8 mouse cellular contexts compared by ENCODE assay signal in genomic region chr10:126972051-126972725, GRCm38 (mm10). TPM values are rescaled to one million over a fixed set of nuclear protein-coding genes. Genes with fewer than 3 reads are reported as not detected.
A peak's percentile ranks its signal among the peaks of the same experiment; 100 is the strongest.
DNase-seq lines count a peak whose midpoint lies in the region; ATAC-seq and TF ChIP-seq lines count a peak whose summit lies in the region.

No protein-coding gene starts in this region.

- H3K9me3 ChIP-seq in intestine, embryonic 16.5 days (ENCODE audit: control insufficient read depth, low read length): no peaks in the 10 kb centered on the region
- H3K9me3 ChIP-seq in liver, postnatal 0 days (ENCODE audit: low read length): no peaks in the 10 kb centered on the region

- H3K36me3 ChIP-seq in intestine, embryonic 16.5 days (ENCODE audit: control insufficient read depth, insufficient read depth, low read length): no peaks in the 10 kb centered on the region
- H3K36me3 ChIP-seq in liver, postnatal 0 days (replicated peaks; ENCODE audit: insufficient read depth, low read length): no peaks in the 10 kb centered on the region

- H3K4me2 ChIP-seq in intestine, embryonic 16.5 days (ENCODE audit: low read depth, low read length): peak overlapping the region; percentile 43
- peak overlapping the region; percentile 13; the same call in 1 of the 2 replicates for H3K4me2 ChIP-seq in liver, postnatal 0 days (ENCODE audit: low read depth, low read length)

- H3K9ac ChIP-seq in intestine, embryonic 16.5 days (ENCODE audit: low read depth, low read length): peak overlapping the region; percentile 51
- H3K9ac ChIP-seq in liver, postnatal 0 days (replicated peaks): no peak overlapping the region

- H3K4me1 ChIP-seq in intestine, embryonic 16.5 days (ENCODE audit: control insufficient read depth, insufficient read depth, low read length): peaks cover 44% of the 10 kb centered on the region
- H3K4me1 ChIP-seq in liver, postnatal 0 days (ENCODE audit: insufficient read depth): peaks cover 11% of the 10 kb centered on the region

- intact Hi-C loops in left cerebral cortex, postnatal 4 days (cut with DNase I): no loop called here
- intact Hi-C loops in left cerebral cortex, postnatal 25 days (cut with DNase I): no loop called here

- WGBS in intestine, embryonic 16.5 days: 10% methylated on average over 13 of the region's 13 CpGs
- WGBS in liver, postnatal 0 days (ENCODE audit: insufficient replicate concordance): 34% methylated on average over 12 of the region's 13 CpGs

- no peaks in the 10 kb centered on the region for H3K27me3 ChIP-seq in intestine, embryonic 16.5 days (replicated peaks; ENCODE audit: control insufficient read depth, insufficient read depth, low read length)
- no peaks in the 10 kb centered on the region for H3K27me3 ChIP-seq in liver, postnatal 0 days (ENCODE audit: insufficient read depth, low read length)

- DNase-seq in adrenal gland, adult 2 months: peak; percentile 76
- no peak for DNase-seq in adrenal gland, postnatal 25 days
- DNase-seq in forelimb bud, embryonic 11.5 days (ENCODE audit: low read depth, low spot score): peak; percentile 85
- peak; percentile 50 for DNase-seq in liver, postnatal 0 days
- peak; percentile 57 for DNase-seq in ovary, postnatal 36 days (ENCODE audit: low spot score)
- no peak for DNase-seq in left cerebral cortex, postnatal 4 days
- DNase-seq in left cerebral cortex, postnatal 25 days (ENCODE audit: low spot score in 2 of 2): no peak

- peak overlapping the region; percentile 71 for H3K27ac ChIP-seq in intestine, embryonic 16.5 days (ENCODE audit: low read length)
- 0 out of 2 replicates have a peak overlapping the region, but pooled peaks have one; percentile 18 for H3K27ac ChIP-seq in liver, postnatal 0 days (ENCODE audit: low read depth)

- no peak overlapping the region; the same call in 1 of the 2 replicates for H3K4me3 ChIP-seq in intestine, embryonic 16.5 days (ENCODE audit: low read length)
- no peak overlapping the region for H3K4me3 ChIP-seq in liver, postnatal 0 days (ENCODE audit: low read depth, low read length)

- ATAC-seq in intestine, embryonic 16.5 days: peak; percentile 85
- peak; percentile 58 for ATAC-seq in liver, postnatal 0 days

- no peak for TF ChIP-seq CTCF in liver, postnatal 0 days (IDR thresholded peaks at IDR 0.05; ENCODE audit: low read depth)

- no peak for TF ChIP-seq EP300 in liver, postnatal 0 days (IDR thresholded peaks at IDR 0.05; ENCODE audit: low read depth)

RNA-seq across cellular contexts. Expression of gene Ctdsp2, which starts 6.3 kb away (rescaled TPM):
- 100 to 1,000 TPM in 1 of 2 experiments, 10 to 100 TPM in 1; 75.0 to 119 TPM for total RNA-seq in adrenal gland, adult 2 months (2021)
- polyA plus RNA-seq in adrenal gland, adult 2 months (2012; rRNA removed): 98.8 and 100 TPM in 2 replicates
- 125 and 197 TPM in 2 replicates for total RNA-seq in adrenal gland, postnatal 25 days (2021)
- polyA plus RNA-seq in intestine, embryonic 16.5 days (2015; fragmentation: Nextera tagmentation; extraction: Ambion mirVana): 41.2 and 44.0 TPM in 2 replicates
- 10.7 and 11.4 TPM in 2 replicates for polyA plus RNA-seq in liver, postnatal 0 days (2015; fragmentation: Nextera tagmentation; extraction: Ambion mirVana)
- 10 to 100 TPM; 57.6 to 61.4 TPM for total RNA-seq in left cerebral cortex, postnatal 4 days (2021)
- total RNA-seq in left cerebral cortex, postnatal 25 days (2021): 10 to 100 TPM; 69.2 to 80.7 TPM

RNA-seq across cellular contexts. Expression of gene Avil, which starts 28.3 kb away (rescaled TPM):
- 1 to 10 TPM; 4.0 to 5.3 TPM for total RNA-seq in adrenal gland, adult 2 months (2021)
- polyA plus RNA-seq in adrenal gland, adult 2 months (2012; rRNA removed): 0.19 and 0.21 TPM in 2 replicates
- total RNA-seq in adrenal gland, postnatal 25 days (2021): 3.7 and 3.9 TPM in 2 replicates
- polyA plus RNA-seq in intestine, embryonic 16.5 days (2015; fragmentation: Nextera tagmentation; extraction: Ambion mirVana): 0.21 and 0.28 TPM in 2 replicates
- 0.04 TPM in 1 of 2 replicates, not detected in the other for polyA plus RNA-seq in liver, postnatal 0 days (2015; fragmentation: Nextera tagmentation; extraction: Ambion mirVana)
- total RNA-seq in left cerebral cortex, postnatal 4 days (2021): under 1 TPM; 0.12 to 0.16 TPM
- total RNA-seq in left cerebral cortex, postnatal 25 days (2021): under 1 TPM in 1 of 2 experiments, not detected in 1; 0.25 TPM

RNA-seq across cellular contexts. Expression of gene Tsfm, which starts 58.5 kb away (rescaled TPM):
- 10 to 100 TPM; 42.2 to 67.9 TPM for total RNA-seq in adrenal gland, adult 2 months (2021)
- polyA plus RNA-seq in adrenal gland, adult 2 months (2012; rRNA removed): 55.0 and 68.9 TPM in 2 replicates
- 50.6 and 66.8 TPM in 2 replicates for total RNA-seq in adrenal gland, postnatal 25 days (2021)
- 85.7 and 100 TPM in 2 replicates for polyA plus RNA-seq in intestine, embryonic 16.5 days (2015; fragmentation: Nextera tagmentation; extraction: Ambion mirVana)
- 37.7 and 38.4 TPM in 2 replicates for polyA plus RNA-seq in liver, postnatal 0 days (2015; fragmentation: Nextera tagmentation; extraction: Ambion mirVana)
- 10 to 100 TPM; 29.4 to 30.2 TPM for total RNA-seq in left cerebral cortex, postnatal 4 days (2021)
- 10 to 100 TPM; 30.1 to 37.1 TPM for total RNA-seq in left cerebral cortex, postnatal 25 days (2021)

Comparison
In these comparisons a context has a peak if more than half of its experiments do, and no peak if none do; other contexts are left out.
1. DNase-seq: peak in adrenal gland, adult 2 months (single experiment), forelimb bud, embryonic 11.5 days (single experiment), liver, postnatal 0 days (single experiment) and ovary, postnatal 36 days (single experiment); none in adrenal gland, postnatal 25 days (single experiment), left cerebral cortex, postnatal 4 days (single experiment) and left cerebral cortex, postnatal 25 days (0 of 2).